Mouse (Mus musculus): ENCODE measurements around the gene Gm14137. TPM values are rescaled to one million over a fixed set of nuclear protein-coding genes. Genes with fewer than 3 reads are reported as not detected.
A peak's percentile ranks its signal among the peaks of the same experiment; 100 is the strongest.

Gene Gm14137
- polyA plus RNA-seq, 1 experiment = not detected

GRCm38 (mm10) chr2:119156081-119156680 is 18.1 kb upstream of the Gm14137 start:
- Histone ChIP-seq H3K27ac (ENCODE audit: insufficient read depth, low read length) (no peak overlapping the region), H3K4me3 (ENCODE audit: insufficient read depth, low read length) (peak overlapping the region; percentile 91), H3K4me1 (ENCODE audit: control insufficient read depth, insufficient read depth, low read length) (peaks cover 4% of the 10 kb centered on the region; the same call in 1 of the 2 replicates)
- no peak for TF ChIP-seq POLR2A (IDR thresholded peaks at IDR 0.05; ENCODE audit: low read depth, low read length)
- TF ChIP-seq CTCF (IDR thresholded peaks at IDR 0.05; ENCODE audit: borderline replicate concordance, insufficient read depth, low read length) = no peak

GRCm38 (mm10) chr2:119156681-119157572 is 17.4 kb upstream of the Gm14137 start, which contains the start of gene Rmdn3:
Gene Rmdn3 (minus strand): TSS chr2:119157034.
- TF ChIP-seq POLR2A (IDR thresholded peaks at IDR 0.05; ENCODE audit: low read depth, low read length) (peak; percentile 82), CTCF (IDR thresholded peaks at IDR 0.05; ENCODE audit: borderline replicate concordance, insufficient read depth, low read length) (no peak)
- H3K27ac ChIP-seq (ENCODE audit: insufficient read depth, low read length) = no peak within 1 kb of the TSS

GRCm38 (mm10) chr2:119157836-119158235 is 16.5 kb upstream of the Gm14137 start:
- no peak overlapping the region for H3K4me3 ChIP-seq (ENCODE audit: insufficient read depth, low read length)
- H3K4me1 ChIP-seq (ENCODE audit: control insufficient read depth, insufficient read depth, low read length) = peaks cover 4% of the 10 kb centered on the region; the same call in 1 of the 2 replicates

More at GRCm38 (mm10) chr2:119156681-119157572, 17.4 kb upstream of the Gm14137 start, which contains the start of gene Rmdn3:
- Histone ChIP-seq H3K4me1 (ENCODE audit: control insufficient read depth, insufficient read depth, low read length) (peaks cover 4% of the 10 kb centered on the region; the same call in 1 of the 2 replicates), H3K4me3 (ENCODE audit: insufficient read depth, low read length) (peak within 1 kb of the TSS; percentile 91)

GRCm38 (mm10) chr2:119161247-119161646 is 13.1 kb upstream of the Gm14137 start:
- TF ChIP-seq POLR2A (IDR thresholded peaks at IDR 0.05; ENCODE audit: low read depth, low read length) = no peak
- TF ChIP-seq CTCF (IDR thresholded peaks at IDR 0.05; ENCODE audit: borderline replicate concordance, insufficient read depth, low read length) = no peak

More at GRCm38 (mm10) chr2:119157836-119158235, 16.5 kb upstream of the Gm14137 start:
- TF ChIP-seq CTCF (IDR thresholded peaks at IDR 0.05; ENCODE audit: borderline replicate concordance, insufficient read depth, low read length) (no peak), POLR2A (IDR thresholded peaks at IDR 0.05; ENCODE audit: low read depth, low read length) (no peak)
- H3K27ac ChIP-seq (ENCODE audit: insufficient read depth, low read length) = no peak overlapping the region

GRCm38 (mm10) chr2:119163135-119163534 is 11.2 kb upstream of the Gm14137 start:
- TF ChIP-seq CTCF (IDR thresholded peaks at IDR 0.05; ENCODE audit: borderline replicate concordance, insufficient read depth, low read length) (no peak), POLR2A (IDR thresholded peaks at IDR 0.05; ENCODE audit: low read depth, low read length) (no peak)
- Histone ChIP-seq H3K4me3 (ENCODE audit: insufficient read depth, low read length) (no peak overlapping the region), H3K27ac (ENCODE audit: insufficient read depth, low read length) (no peak overlapping the region), H3K4me1 (ENCODE audit: control insufficient read depth, insufficient read depth, low read length) (no peaks in the 10 kb centered on the region)

More at GRCm38 (mm10) chr2:119161247-119161646, 13.1 kb upstream of the Gm14137 start:
- Histone ChIP-seq H3K27ac (ENCODE audit: insufficient read depth, low read length) (no peak overlapping the region), H3K4me3 (ENCODE audit: insufficient read depth, low read length) (no peak overlapping the region), H3K4me1 (ENCODE audit: control insufficient read depth, insufficient read depth, low read length) (no peaks in the 10 kb centered on the region)

GRCm38 (mm10) chr2:119163999-119164398 is 10.3 kb upstream of the Gm14137 start:
- no peak overlapping the region for H3K27ac ChIP-seq (ENCODE audit: insufficient read depth, low read length)
- TF ChIP-seq CTCF (IDR thresholded peaks at IDR 0.05; ENCODE audit: borderline replicate concordance, insufficient read depth, low read length) (no peak), POLR2A (IDR thresholded peaks at IDR 0.05; ENCODE audit: low read depth, low read length) (no peak)
- no peak overlapping the region for H3K4me3 ChIP-seq (ENCODE audit: insufficient read depth, low read length)
- H3K4me1 ChIP-seq (ENCODE audit: control insufficient read depth, insufficient read depth, low read length) = no peaks in the 10 kb centered on the region

- no peaks in the 10 kb centered on the region for H3K4me1 ChIP-seq (ENCODE audit: control insufficient read depth, insufficient read depth, low read length)
- H3K27ac ChIP-seq (ENCODE audit: insufficient read depth, low read length) = no peak overlapping the region
- H3K4me3 ChIP-seq (ENCODE audit: insufficient read depth, low read length) = no peak overlapping the region
- TF ChIP-seq CTCF (IDR thresholded peaks at IDR 0.05; ENCODE audit: borderline replicate concordance, insufficient read depth, low read length) = no peak
- no peak for TF ChIP-seq POLR2A (IDR thresholded peaks at IDR 0.05; ENCODE audit: low read depth, low read length)
Observed at GRCm38 (mm10) chr2:119165401-119165800, 8.9 kb upstream of the Gm14137 start.

- H3K4me1 ChIP-seq (ENCODE audit: control insufficient read depth, insufficient read depth, low read length) = peaks cover 6% of the 10 kb centered on the region; the same call in 1 of the 2 replicates
- H3K27ac ChIP-seq (ENCODE audit: insufficient read depth, low read length) = no peak within 1 kb of the TSS
- peak within 1 kb of the TSS; percentile 43 for H3K4me3 ChIP-seq (ENCODE audit: insufficient read depth, low read length)
- TF ChIP-seq CTCF (IDR thresholded peaks at IDR 0.05; ENCODE audit: borderline replicate concordance, insufficient read depth, low read length) (no peak), POLR2A (IDR thresholded peaks at IDR 0.05; ENCODE audit: low read depth, low read length) (no peak)
Observed at GRCm38 (mm10) chr2:119166901-119167865, 7.1 kb upstream of the Gm14137 start, which contains the start of gene Gchfr. Gene Gchfr (plus strand): TSS chr2:119167773.

- no peak overlapping the region for H3K27ac ChIP-seq (ENCODE audit: insufficient read depth, low read length)
Observed at GRCm38 (mm10) chr2:119167866-119168256, 6.4 kb upstream of the Gm14137 start.

More at GRCm38 (mm10) chr2:119167866-119168256, 6.4 kb upstream of the Gm14137 start:
- H3K4me1 ChIP-seq (ENCODE audit: control insufficient read depth, insufficient read depth, low read length) = peaks cover 10% of the 10 kb centered on the region
- no peak for TF ChIP-seq CTCF (IDR thresholded peaks at IDR 0.05; ENCODE audit: borderline replicate concordance, insufficient read depth, low read length)
- no peak for TF ChIP-seq POLR2A (IDR thresholded peaks at IDR 0.05; ENCODE audit: low read depth, low read length)
- H3K4me3 ChIP-seq (ENCODE audit: insufficient read depth, low read length) = peak overlapping the region; percentile 43

All from embryonic fibroblast, embryonic 13.5 days (primary cell).